Mouse (Mus musculus): ENCODE measurements around the gene Rdh19.
"Not testable (repeated sequence)": the region's sequence is repeated elsewhere in the genome, so short reads cannot be mapped to it uniquely, and the experiment has no call there.

Gene Rdh19

GRCm38 (mm10) chr10:127881041-127881440 is 31.3 kb downstream of the Rdh19 start:
- DNase-seq, result no peak

DNA sequence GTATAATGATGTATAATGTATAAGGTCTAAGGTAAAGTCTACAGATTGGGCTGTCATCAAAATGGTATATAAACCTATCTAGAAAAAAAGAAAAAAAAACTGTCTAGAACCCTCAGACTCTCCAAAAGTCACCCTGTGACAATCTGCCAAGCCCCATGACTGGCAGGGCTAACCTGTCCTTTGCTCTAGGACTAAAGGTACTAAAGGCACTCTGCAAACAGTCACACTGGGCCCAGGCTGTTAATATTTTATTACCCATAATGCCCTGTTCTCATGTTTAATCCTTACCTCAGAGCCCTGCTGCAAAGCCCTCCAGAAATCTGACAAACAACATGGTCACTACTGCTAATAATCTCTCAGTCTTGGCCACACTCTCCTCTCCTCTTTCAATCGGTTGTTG is 36.8 kb downstream of the Rdh19 start:
- no peak for DNase-seq

GRCm38 (mm10) chr10:127886971-127887370 is 37.2 kb downstream of the Rdh19 start:
- no peak for DNase-seq

GRCm38 (mm10) chr10:127888605-127889004 is 38.9 kb downstream of the Rdh19 start, which contains the start of gene Rdh7:
Gene Rdh7 (minus strand): TSS chr10:127888817.
- no peak for DNase-seq

- DNase-seq, result no peak
Measured at GRCm38 (mm10) chr10:127891481-127891880, 41.8 kb downstream of the Rdh19 start.

DNA sequence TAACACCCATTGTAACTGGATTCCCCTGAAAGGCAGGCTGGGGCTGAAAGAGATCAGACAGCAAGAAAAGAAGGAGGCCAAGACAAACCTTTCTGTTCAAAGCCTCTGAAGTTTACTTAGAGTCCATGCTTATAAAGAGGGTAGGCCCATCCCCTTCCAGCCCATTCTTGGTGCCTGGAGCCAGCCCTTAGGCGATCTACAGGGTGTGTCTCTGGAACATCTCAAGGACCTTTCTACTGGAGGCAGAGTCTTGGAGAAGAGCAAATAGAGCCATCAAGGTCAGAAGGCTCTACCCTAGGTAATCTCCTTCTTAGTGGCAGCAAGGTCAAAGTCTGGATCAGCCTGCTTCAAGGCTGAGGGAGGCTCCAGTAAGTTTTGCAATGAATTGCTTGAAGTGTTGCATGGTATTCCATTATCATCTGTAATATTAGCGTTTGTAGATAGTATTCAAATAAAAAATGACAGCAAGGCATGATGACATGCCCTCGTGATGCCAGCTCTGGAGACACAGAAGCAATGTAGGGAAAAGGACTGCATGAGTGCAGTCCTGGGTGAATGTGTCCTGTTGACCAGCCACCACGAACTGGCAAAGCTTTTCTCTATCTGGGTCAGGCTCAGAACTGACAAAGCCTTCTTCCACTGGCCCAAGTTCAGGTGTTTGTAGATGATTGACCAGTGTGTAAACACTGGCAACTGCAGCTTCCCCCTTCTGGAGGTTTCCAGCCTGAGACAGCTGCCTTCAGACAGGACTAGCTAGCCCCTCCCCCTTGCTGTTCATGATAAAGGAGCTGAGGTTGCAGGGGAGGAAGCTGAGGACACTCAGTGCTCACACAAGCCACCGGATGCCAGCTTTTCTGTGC is 43.7 kb downstream of the Rdh19 start:
- DNase-seq, result not testable (repeated sequence)

GRCm38 (mm10) chr10:127896705-127897104 is 47.0 kb downstream of the Rdh19 start:
- no peak for DNase-seq

- DNase-seq, result no peak
Measured at GRCm38 (mm10) chr10:127897506-127897905, 47.8 kb downstream of the Rdh19 start.

DNA sequence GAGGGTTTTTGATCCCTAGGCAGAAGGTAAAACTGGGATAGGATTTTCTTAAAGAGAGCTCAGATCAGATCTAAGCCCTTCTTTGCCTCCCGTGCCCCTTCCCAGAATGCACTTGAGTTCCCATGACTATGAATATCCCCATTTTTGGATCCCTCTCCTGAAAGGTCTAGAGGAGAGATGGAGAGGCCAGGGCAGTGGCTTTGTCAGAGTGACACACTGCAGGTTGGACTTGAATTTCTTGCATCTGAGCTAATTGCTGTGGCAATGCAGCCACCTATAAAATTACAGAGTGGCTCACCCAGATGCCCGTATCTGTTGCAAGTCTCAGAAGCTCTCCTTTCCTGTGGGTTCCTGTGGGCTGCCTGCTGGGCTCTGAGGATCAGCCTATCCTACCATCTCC is 48.5 kb downstream of the Rdh19 start, which contains the start of gene Sdr9c7:
Gene Sdr9c7, plus strand, starts transcription at position 301 of the 400 bp plus-strand sequence.
- DNase-seq, result no peak

GRCm38 (mm10) chr10:127899783-127900182 is 50.1 kb downstream of the Rdh19 start:
- no peak for DNase-seq

DNA sequence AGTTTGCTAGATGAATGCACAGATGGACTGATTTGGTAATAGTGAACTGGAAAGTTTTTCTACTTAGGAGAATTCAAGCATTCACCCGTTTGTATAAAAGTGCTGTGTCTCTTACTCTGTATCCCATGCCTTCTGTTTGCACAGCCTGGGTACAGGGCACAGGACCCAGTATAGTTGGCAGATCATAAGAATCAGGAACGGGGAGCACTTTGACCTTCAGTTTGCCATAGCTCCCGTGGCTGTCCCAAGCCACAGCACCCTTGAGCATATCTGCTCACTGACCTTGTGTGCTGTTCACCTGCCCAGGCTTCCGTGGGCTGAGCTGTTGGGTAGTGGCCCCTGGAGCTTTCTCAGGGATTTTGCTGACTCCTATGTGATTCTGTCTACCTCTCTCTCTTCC is 52.0 kb downstream of the Rdh19 start:
- no peak for DNase-seq

GRCm38 (mm10) chr10:127903116-127903515 is 53.4 kb downstream of the Rdh19 start:
- no peak for DNase-seq

DNA sequence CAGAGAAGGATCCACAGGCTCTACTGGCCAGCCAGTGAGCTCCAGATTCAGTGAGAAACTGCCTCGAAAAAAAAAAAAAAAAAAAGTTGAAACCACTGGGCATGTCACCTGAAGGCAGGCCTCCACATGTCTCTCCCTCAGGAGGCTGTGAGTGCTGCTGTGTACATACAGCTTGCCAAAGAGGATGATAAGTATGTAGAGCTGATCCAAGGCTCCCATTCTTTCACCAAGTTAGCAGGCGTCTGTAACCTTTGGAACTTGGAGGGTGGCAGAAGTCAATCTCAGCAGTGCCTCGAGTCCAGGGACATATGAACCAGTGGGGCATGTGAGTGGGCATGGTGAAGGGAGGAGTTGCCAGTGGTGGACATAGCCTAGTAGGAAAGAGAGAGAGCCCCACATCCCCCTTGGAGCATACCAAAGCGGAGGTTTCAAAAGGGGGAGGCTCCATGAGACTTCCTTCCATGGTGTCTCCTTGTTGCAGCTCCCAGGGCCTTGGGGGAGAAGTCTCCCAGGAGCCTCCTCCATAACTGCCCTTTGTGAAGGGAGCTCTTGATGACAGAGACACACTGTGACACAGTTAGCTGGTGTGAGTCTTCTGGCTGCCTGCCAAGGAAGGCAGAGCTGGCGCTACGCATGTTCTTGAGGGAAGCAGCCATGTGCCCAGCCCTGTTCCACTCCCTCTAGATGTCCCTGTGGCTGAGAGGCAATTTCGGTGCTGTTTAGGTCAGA is 55.2 kb downstream of the Rdh19 start:
- no peak for DNase-seq

GRCm38 (mm10) chr10:127906138-127906537 is 56.4 kb downstream of the Rdh19 start:
- DNase-seq, result no peak

DNA sequence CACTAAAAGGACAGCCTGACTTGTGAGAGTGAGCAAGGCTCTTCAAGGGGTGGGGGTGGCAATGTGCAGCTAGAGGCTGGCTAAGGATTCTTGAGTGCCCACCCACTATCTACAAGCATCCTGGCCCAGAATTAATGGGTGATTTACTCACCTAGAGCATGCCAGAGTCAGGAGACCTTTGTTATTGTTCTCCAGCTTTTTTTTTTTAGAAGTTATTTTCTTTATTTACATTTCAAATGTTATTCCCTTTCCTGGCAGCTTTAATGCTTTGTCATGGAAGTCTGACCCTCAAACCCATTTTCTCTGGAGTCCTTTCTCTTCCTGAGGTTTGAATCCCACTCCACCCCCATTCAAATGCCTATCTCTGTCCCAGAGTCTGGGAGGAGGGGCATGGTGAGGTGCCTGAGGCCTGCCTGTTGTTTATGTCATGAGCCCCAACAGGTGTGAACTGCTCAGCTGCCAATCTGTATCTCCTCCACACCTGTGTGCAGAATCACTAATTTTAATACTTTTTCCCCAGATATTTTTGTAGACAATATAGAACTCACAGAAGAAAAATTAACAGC is 57.7 kb downstream of the Rdh19 start:
- no peak for DNase-seq
